Mouse (Mus musculus) lung, adult 2 months (tissue): ENCODE results near the gene A4gnt. TPM values are rescaled to one million over a fixed set of nuclear protein-coding genes. Genes with fewer than 3 reads are reported as not detected.
A peak's percentile ranks its signal among the peaks of the same experiment; 100 is the strongest.
"Not testable (repeated sequence)": the region's sequence is repeated elsewhere in the genome, so short reads cannot be mapped to it uniquely, and the experiment has no call there.

Source experiments
- DNase-seq: peaks from one replicate; pipeline ENCODE4 v3.0.0; 2022
- H3K4me1 ChIP-seq: fragments of 200-500 bp; 2 replicates; pipeline ENCODE4 v1.6.1; 2011; ENCODE audit warnings: low read length; ENCODE audit not compliant: control insufficient read depth, insufficient read depth
- H3K4me3 ChIP-seq: fragments of 200-500 bp; replicated peaks from 2 replicates; pipeline ENCODE3; 2011; ENCODE audit warnings: low read depth, mild to moderate bottlenecking, control low read depth, low read length; ENCODE audit errors: extremely low read depth
- CTCF ChIP-seq: fragments of 200-500 bp; IDR thresholded peaks from 2 replicates; pipeline ENCODE4 v1.5.1; 2011; ENCODE audit warnings: mild to moderate bottlenecking, low read length, control low read depth; ENCODE audit not compliant: insufficient read depth
- POLR2A ChIP-seq: fragments of 200-500 bp; IDR thresholded peaks from 2 replicates; pipeline ENCODE4 v1.6.1; 2011; ENCODE audit warnings: low read depth, mild to moderate bottlenecking, control low read depth, low read length, borderline replicate concordance; ENCODE audit errors: extremely low read depth
- WGBS: fragments of 180-500 bp; shearing (Covaris S2); methylation state at CpG from one replicate; pipeline ENCODE4 v1.1.7; 2018; 5-methylcytosine and 5-hydroxymethylcytosine counted together
- polyA plus RNA-seq: library from polyadenylated mRNA; depleted of rRNA; stranded (reverse); fragments of >200 nt; gene quantifications from 2 replicates; pipeline ENCODE4 v1.2.3, GENCODE M21; 2012; rRNA removed

Gene A4gnt
- 0.05 TPM in 1 of 2 replicates, not detected in the other for polyA plus RNA-seq

GRCm38 (mm10) chr9:99612202-99612601 lies at the start of gene A4gnt:
Gene A4gnt (plus strand): TSS chr9:99612502.
- no peaks in the 10 kb centered on the region for H3K4me1 ChIP-seq
- WGBS = 36% methylated on average over 2 of the region's 2 CpGs
- no peak for TF ChIP-seq POLR2A
- no peak for TF ChIP-seq CTCF
- DNase-seq = no peak
- H3K4me3 ChIP-seq = no peak within 1 kb of the TSS

- peak; percentile 52 for DNase-seq
- 14% methylated on average over 11 of the region's 11 CpGs for WGBS
- peaks cover 3% of the 10 kb centered on the region; the same call in 1 of the 2 replicates for H3K4me1 ChIP-seq
- H3K4me3 ChIP-seq = no peak overlapping the region
- TF ChIP-seq CTCF (no peak), POLR2A (no peak)
Observed at GRCm38 (mm10) chr9:99563714-99564113, 48.6 kb upstream of the A4gnt start.

DNA sequence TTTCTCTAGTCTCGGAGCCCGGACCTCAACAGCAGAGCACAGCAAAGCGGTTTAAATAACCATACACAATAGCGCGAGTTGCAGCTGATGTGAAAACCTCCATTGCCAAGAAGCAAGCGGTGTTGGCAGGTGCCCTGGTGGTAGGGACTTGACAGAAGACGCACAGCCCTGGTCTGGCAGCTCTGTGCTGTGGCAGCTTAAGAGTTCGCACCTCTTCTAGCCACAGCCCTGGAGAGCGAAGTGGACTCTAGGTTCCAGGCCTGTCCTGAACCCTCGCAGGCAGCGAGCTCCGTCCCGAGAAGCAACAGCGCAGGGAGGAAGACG lies 44.3 kb upstream of the A4gnt start:
- Histone ChIP-seq H3K4me3 (peak overlapping the region; percentile 97), H3K4me1 (peaks cover 3% of the 10 kb centered on the region; the same call in 1 of the 2 replicates)
- no peak for DNase-seq
- 1% methylated on average over 15 of the region's 15 CpGs for WGBS
- TF ChIP-seq CTCF (no peak), POLR2A (no peak)

GRCm38 (mm10) chr9:99568347-99569070 lies 43.8 kb upstream of the A4gnt start, which contains the start of gene Armc8:
Gene Armc8 (minus strand): TSS chr9:99568899.
- WGBS = 0% methylated on average over 70 of the region's 70 CpGs
- TF ChIP-seq POLR2A (peak; percentile 70; the same call in 1 of the 2 replicates), CTCF (no peak)
- Histone ChIP-seq H3K4me3 (peak within 1 kb of the TSS; percentile 97), H3K4me1 (peaks cover 3% of the 10 kb centered on the region; the same call in 1 of the 2 replicates)
- peak; percentile 92 for DNase-seq

GRCm38 (mm10) chr9:99569071-99569397 lies 43.3 kb upstream of the A4gnt start:
- DNase-seq = no peak
- H3K4me3 ChIP-seq = peak overlapping the region; percentile 97
- 1% methylated on average over 9 of the region's 9 CpGs for WGBS
- peaks cover 3% of the 10 kb centered on the region; the same call in 1 of the 2 replicates for H3K4me1 ChIP-seq
- TF ChIP-seq CTCF (no peak), POLR2A (no peak)

- TF ChIP-seq POLR2A = peak; percentile 51; the same call in 1 of the 2 replicates
- TF ChIP-seq CTCF = no peak
Observed at GRCm38 (mm10) chr9:99575677-99576480, 36.4 kb upstream of the A4gnt start, which contains the start of gene Dbr1. Gene Dbr1 (plus strand): TSS chr9:99575799.

DNA sequence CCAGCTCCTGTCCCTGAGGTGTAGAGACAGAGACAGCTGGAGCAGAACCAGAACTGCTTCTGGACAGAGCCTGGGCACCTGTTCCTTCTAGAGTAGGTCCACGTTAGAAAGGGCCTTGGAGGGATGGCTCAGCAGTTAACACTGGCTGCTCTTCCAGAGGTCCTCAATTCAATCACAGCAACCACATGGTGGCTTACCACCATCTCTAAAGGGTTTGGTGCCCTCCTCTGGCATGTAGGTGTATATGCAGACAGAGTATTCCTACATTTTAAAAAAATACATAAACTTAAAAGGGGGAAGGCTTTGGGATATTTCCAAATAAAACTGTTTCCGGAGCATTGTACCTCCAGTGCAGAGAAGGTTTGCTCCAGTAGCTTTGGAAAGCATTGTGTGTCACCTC lies 31.6 kb upstream of the A4gnt start:
- WGBS = 25% methylated on average over 2 of the region's 2 CpGs
- DNase-seq = peak; percentile 9

More at GRCm38 (mm10) chr9:99575677-99576480, 36.4 kb upstream of the A4gnt start, which contains the start of gene Dbr1:
- H3K4me1 ChIP-seq = peaks cover 3% of the 10 kb centered on the region
- peak within 1 kb of the TSS; percentile 94 for H3K4me3 ChIP-seq
- peak; percentile 93 for DNase-seq
- under 1% methylated on average over 57 of the region's 57 CpGs for WGBS

DNA sequence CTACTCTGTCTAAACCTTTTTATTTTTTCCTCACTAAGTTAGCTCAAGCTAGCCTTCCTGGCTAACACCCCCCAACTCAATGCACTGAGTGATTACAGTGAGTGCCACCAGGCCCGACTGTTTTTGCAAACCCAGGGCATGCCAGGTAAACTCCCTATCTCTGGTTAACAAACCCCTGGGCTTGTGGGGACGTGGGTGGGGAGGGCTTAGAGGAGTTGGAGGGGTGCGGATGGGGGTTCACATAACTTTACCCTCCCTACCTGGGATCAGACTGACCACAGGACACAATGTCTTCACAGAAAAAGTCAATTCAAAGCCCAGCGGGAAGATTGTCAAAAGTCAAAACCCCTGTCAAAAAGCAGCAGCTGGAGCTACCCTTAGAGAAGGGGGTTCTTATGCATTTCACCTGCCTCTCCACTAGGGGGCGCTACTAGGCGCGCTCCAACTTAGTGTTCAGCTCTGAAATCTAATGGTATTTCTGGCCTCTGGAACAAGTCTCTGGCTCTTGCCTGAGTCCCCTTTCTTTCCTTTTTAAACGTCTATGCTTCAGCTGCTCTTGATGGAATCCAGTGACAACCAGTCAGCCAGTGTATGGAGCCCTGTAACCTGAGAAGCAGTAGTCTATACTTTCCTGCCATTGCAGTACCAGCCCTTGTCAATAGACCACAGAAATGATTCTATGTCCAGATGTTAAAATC lies 24.6 kb upstream of the A4gnt start:
- Histone ChIP-seq H3K4me1 (no peaks in the 10 kb centered on the region), H3K4me3 (no peak overlapping the region)
- no peak for TF ChIP-seq POLR2A
- peak; percentile 83 for TF ChIP-seq CTCF
- DNase-seq = peak; percentile 53
- WGBS = 27% methylated on average over 8 of the region's 8 CpGs

More for the DNA sequence above, 31.6 kb upstream of the A4gnt start:
- Histone ChIP-seq H3K4me1 (peaks cover 3% of the 10 kb centered on the region), H3K4me3 (no peak overlapping the region)
- TF ChIP-seq POLR2A (no peak), CTCF (0 out of 2 replicates have a peak, but pooled peaks have one; percentile 28)

DNA sequence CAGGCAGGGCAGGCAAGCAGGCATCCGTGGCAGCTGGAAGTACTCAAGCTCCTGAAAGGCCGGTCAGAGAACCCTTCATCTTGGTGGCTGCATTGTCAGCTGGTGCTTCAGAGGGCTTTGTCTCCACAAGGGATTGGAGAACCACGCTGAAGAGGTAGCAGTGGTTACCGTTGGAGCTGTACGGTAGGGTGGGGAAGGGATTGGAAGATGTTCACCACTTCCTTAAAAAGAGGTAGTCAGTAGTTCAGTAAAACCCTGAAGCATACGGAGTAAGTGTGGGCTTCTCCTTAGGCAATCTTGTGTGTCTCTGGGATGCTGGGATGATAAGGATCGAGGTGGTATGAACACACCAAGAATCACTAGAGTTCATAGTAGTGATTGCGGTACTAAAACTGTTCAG lies 21.2 kb upstream of the A4gnt start:
- 56% methylated on average over 8 of the region's 8 CpGs for WGBS

DNA sequence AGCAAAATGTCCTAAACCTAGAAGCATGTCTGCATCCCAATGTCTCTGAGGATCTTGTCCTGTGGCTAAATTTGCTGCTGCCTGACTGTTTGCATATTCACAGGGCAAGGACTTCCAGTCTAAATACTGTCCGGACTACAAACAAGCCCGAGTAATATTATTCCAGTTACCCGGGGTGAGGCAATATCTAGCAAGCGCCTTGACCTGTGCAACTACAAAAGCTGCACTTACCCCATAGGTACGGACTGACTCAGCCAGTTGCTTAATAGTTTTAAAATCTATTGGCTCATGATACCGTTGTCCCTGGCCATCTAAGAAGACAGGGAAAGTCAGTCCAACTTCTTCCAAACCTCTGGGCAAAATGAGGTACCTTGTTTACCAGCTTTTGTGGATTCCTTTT lies 13.2 kb upstream of the A4gnt start:
- DNase-seq, H3K4me1 ChIP-seq, H3K4me3 ChIP-seq: not testable (repeated sequence)
- WGBS = 90% methylated on average over 6 of the region's 6 CpGs

More for the DNA sequence above, 21.2 kb upstream of the A4gnt start:
- Histone ChIP-seq H3K4me1 (no peaks in the 10 kb centered on the region), H3K4me3 (no peak overlapping the region)
- DNase-seq = no peak
- no peak for TF ChIP-seq POLR2A
- TF ChIP-seq CTCF = no peak
